Mouse (Mus musculus) fibroblast of lung, adult 2 months (primary cell): ENCODE measurements around the gene Cyp2b23.
"Not testable (repeated sequence)": the region's sequence is repeated elsewhere in the genome, so short reads cannot be mapped to it uniquely, and the experiment has no call there.

Experiments used
- DNase-seq: peaks from one replicate; pipeline ENCODE4 v3.0.0-alpha.2; 2011; ENCODE audit warnings: low read depth

Cyp2b23 gene

GRCm38 (mm10) chr7:26686337-26686736, at the start of gene Cyp2b23:
Gene Cyp2b23, minus strand, starts transcription at chr7:26686437.
- no peak for DNase-seq

- no peak for DNase-seq
Measured at GRCm38 (mm10) chr7:26711061-26711460, 24.8 kb upstream of the Cyp2b23 start.

- DNase-seq = no peak
Measured at GRCm38 (mm10) chr7:26707061-26707460, 20.8 kb upstream of the Cyp2b23 start.

GRCm38 (mm10) chr7:26706191-26706590, 20.0 kb upstream of the Cyp2b23 start:
- DNase-seq = not testable (repeated sequence)

- no peak for DNase-seq
Measured at GRCm38 (mm10) chr7:26700151-26700550, 13.9 kb upstream of the Cyp2b23 start.

- DNase-seq = no peak
Measured at GRCm38 (mm10) chr7:26685713-26686112, 524 bp downstream of the Cyp2b23 start.

GRCm38 (mm10) chr7:26667466-26667865, 18.8 kb downstream of the Cyp2b23 start:
- not testable (repeated sequence) for DNase-seq

GRCm38 (mm10) chr7:26666011-26666410, 20.2 kb downstream of the Cyp2b23 start:
- DNase-seq = no peak

GRCm38 (mm10) chr7:26618364-26618763, 67.9 kb downstream of the Cyp2b23 start, which contains the start of gene Vmn1r185:
Gene Vmn1r185, minus strand, starts transcription at chr7:26618464.
- DNase-seq = not testable (repeated sequence)
